Mouse (Mus musculus): ENCODE results near the gene Mbd5. TPM values are rescaled to one million over a fixed set of nuclear protein-coding genes. Genes with fewer than 3 reads are reported as not detected.

The Mbd5 gene
- total and polyA plus RNA-seq, 2 experiments from 2014 or later: 25.1 to 27.7 TPM

- Histone ChIP-seq H3K4me2 (ENCODE audit: low read depth, low read length, poor library complexity, severe bottlenecking) (no peak overlapping the region), H3K9ac (replicated peaks; ENCODE audit: low read length, poor library complexity, severe bottlenecking) (no peak overlapping the region), H3K4me1 (ENCODE audit: insufficient read depth, low read length) (no peaks in the 10 kb centered on the region), H3K9me3 (ENCODE audit: low read length) (no peaks in the 10 kb centered on the region), H3K4me3 (ENCODE audit: low read depth, low read length) (no peak overlapping the region), H3K36me3 (ENCODE audit: insufficient read depth, low read length) (no peaks in the 10 kb centered on the region), H3K27ac (ENCODE audit: low read depth, low read length) (no peak overlapping the region), H3K27me3 (ENCODE audit: insufficient read depth, low read length) (no peaks in the 10 kb centered on the region)
- TF ChIP-seq CTCF (IDR thresholded peaks at IDR 0.05): no peak
- peak; percentile 57 for DNase-seq (ENCODE audit: low spot score)
- peak; percentile 63; the same call in 1 of the 2 replicates for ATAC-seq (ENCODE audit: low FRiP score)
- WGBS: 19% methylated on average over 11 of the region's 11 CpGs
These were observed 323.1 kb downstream of the Mbd5 start for GRCm38 (mm10) chr2:49272295-49272967.

GRCm38 (mm10) chr2:49276017-49276722 lies 326.9 kb downstream of the Mbd5 start:
- peaks cover 8% of the 10 kb centered on the region; the same call in 1 of the 2 replicates for H3K36me3 ChIP-seq (ENCODE audit: insufficient read depth, low read length)
- no peaks in the 10 kb centered on the region for H3K4me1 ChIP-seq (ENCODE audit: insufficient read depth, low read length)
- no peaks in the 10 kb centered on the region for H3K27me3 ChIP-seq (ENCODE audit: insufficient read depth, low read length)
- 96% methylated on average over 4 of the region's 4 CpGs for WGBS
- DNase-seq (ENCODE audit: low spot score) (no peak), ATAC-seq (ENCODE audit: low FRiP score) (no peak)
- no peak for TF ChIP-seq CTCF (IDR thresholded peaks at IDR 0.05)
- no peak overlapping the region for H3K4me2 ChIP-seq (ENCODE audit: low read depth, low read length, poor library complexity, severe bottlenecking)
- H3K4me3 ChIP-seq (ENCODE audit: low read depth, low read length): no peak overlapping the region
- no peak overlapping the region for H3K9ac ChIP-seq (replicated peaks; ENCODE audit: low read length, poor library complexity, severe bottlenecking)
- H3K27ac ChIP-seq (ENCODE audit: low read depth, low read length): no peak overlapping the region
- no peaks in the 10 kb centered on the region for H3K9me3 ChIP-seq (ENCODE audit: low read length)

DNA sequence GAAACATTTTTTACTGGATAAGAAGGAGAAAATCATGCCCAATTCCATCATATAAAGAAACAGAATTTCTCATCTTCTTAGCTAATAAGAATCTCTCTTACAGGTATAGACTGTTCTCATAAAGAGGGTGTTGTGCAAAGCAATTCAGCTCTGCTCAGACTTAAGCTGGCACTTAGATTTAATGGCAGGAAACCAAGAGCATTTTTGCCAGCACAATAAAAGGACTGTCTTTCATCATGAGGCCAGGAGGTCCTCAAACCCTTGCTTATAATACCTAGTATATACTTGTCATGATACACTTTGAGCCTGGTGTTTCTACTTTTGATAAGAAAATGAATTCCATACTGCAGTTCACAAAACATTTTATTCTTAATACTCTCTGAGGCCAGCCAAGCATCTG lies 331.2 kb downstream of the Mbd5 start:
- Histone ChIP-seq H3K9me3 (ENCODE audit: low read length) (no peaks in the 10 kb centered on the region), H3K27ac (ENCODE audit: low read depth, low read length) (no peak overlapping the region), H3K4me2 (ENCODE audit: low read depth, low read length, poor library complexity, severe bottlenecking) (no peak overlapping the region), H3K4me3 (ENCODE audit: low read depth, low read length) (no peak overlapping the region), H3K4me1 (ENCODE audit: insufficient read depth, low read length) (no peaks in the 10 kb centered on the region), H3K9ac (replicated peaks; ENCODE audit: low read length, poor library complexity, severe bottlenecking) (no peak overlapping the region), H3K36me3 (ENCODE audit: insufficient read depth, low read length) (peaks cover 8% of the 10 kb centered on the region; the same call in 1 of the 2 replicates), H3K27me3 (ENCODE audit: insufficient read depth, low read length) (no peaks in the 10 kb centered on the region)
- no peak for ATAC-seq (ENCODE audit: low FRiP score)
- no peak for TF ChIP-seq CTCF (IDR thresholded peaks at IDR 0.05)
- DNase-seq (ENCODE audit: low spot score): no peak

GRCm38 (mm10) chr2:49283583-49283982 lies 334.3 kb downstream of the Mbd5 start:
- DNase-seq (ENCODE audit: low spot score) (no peak), ATAC-seq (ENCODE audit: low FRiP score) (no peak)
- H3K9ac ChIP-seq (replicated peaks; ENCODE audit: low read length, poor library complexity, severe bottlenecking): no peak overlapping the region
- H3K9me3 ChIP-seq (ENCODE audit: low read length): no peaks in the 10 kb centered on the region
- H3K27ac ChIP-seq (ENCODE audit: low read depth, low read length): no peak overlapping the region
- no peak overlapping the region for H3K4me2 ChIP-seq (ENCODE audit: low read depth, low read length, poor library complexity, severe bottlenecking)
- no peaks in the 10 kb centered on the region for H3K4me1 ChIP-seq (ENCODE audit: insufficient read depth, low read length)
- peaks cover 7% of the 10 kb centered on the region; the same call in 1 of the 2 replicates for H3K36me3 ChIP-seq (ENCODE audit: insufficient read depth, low read length)
- TF ChIP-seq CTCF (IDR thresholded peaks at IDR 0.05): no peak
- no peaks in the 10 kb centered on the region for H3K27me3 ChIP-seq (ENCODE audit: insufficient read depth, low read length)
- H3K4me3 ChIP-seq (ENCODE audit: low read depth, low read length): no peak overlapping the region

GRCm38 (mm10) chr2:49286965-49287364 lies 337.7 kb downstream of the Mbd5 start:
- H3K4me3 ChIP-seq (ENCODE audit: low read depth, low read length): no peak overlapping the region
- 7% methylated on average over 1 of the region's 1 CpGs for WGBS
- DNase-seq (ENCODE audit: low spot score): no peak

DNA sequence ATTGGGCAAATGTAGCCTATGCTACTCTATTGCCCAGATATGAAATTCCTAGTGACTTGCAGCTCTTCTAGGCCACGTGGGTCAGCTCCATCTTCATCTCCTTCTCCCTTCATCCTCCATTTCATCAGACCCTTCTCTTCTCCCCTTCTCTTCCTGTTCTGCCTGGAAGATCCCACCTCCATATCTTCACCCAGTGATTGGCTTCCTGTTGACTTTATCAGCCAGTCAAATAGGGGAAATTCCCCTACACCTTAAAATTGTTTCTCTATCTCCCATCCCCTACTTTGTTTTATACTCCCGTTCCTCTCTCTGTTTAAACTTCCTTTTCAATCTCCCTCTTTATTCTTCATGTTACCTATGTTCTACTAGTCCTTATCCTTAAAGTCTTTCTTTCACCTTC lies 342.4 kb downstream of the Mbd5 start:
- no peak for TF ChIP-seq CTCF (IDR thresholded peaks at IDR 0.05)
- WGBS: 89% methylated on average over 2 of the region's 2 CpGs

More at GRCm38 (mm10) chr2:49286965-49287364, 337.7 kb downstream of the Mbd5 start:
- Histone ChIP-seq H3K4me2 (ENCODE audit: low read depth, low read length, poor library complexity, severe bottlenecking) (no peak overlapping the region), H3K9ac (replicated peaks; ENCODE audit: low read length, poor library complexity, severe bottlenecking) (no peak overlapping the region), H3K36me3 (ENCODE audit: insufficient read depth, low read length) (no peaks in the 10 kb centered on the region), H3K27me3 (ENCODE audit: insufficient read depth, low read length) (no peaks in the 10 kb centered on the region), H3K4me1 (ENCODE audit: insufficient read depth, low read length) (no peaks in the 10 kb centered on the region), H3K9me3 (ENCODE audit: low read length) (no peaks in the 10 kb centered on the region), H3K27ac (ENCODE audit: low read depth, low read length) (no peak overlapping the region)
- no peak for ATAC-seq (ENCODE audit: low FRiP score)
- TF ChIP-seq CTCF (IDR thresholded peaks at IDR 0.05): no peak

More for the DNA sequence above, 342.4 kb downstream of the Mbd5 start:
- Histone ChIP-seq H3K9ac (replicated peaks; ENCODE audit: low read length, poor library complexity, severe bottlenecking) (no peak overlapping the region), H3K27ac (ENCODE audit: low read depth, low read length) (no peak overlapping the region), H3K4me1 (ENCODE audit: insufficient read depth, low read length) (no peaks in the 10 kb centered on the region), H3K36me3 (ENCODE audit: insufficient read depth, low read length) (no peaks in the 10 kb centered on the region), H3K4me2 (ENCODE audit: low read depth, low read length, poor library complexity, severe bottlenecking) (no peak overlapping the region), H3K27me3 (ENCODE audit: insufficient read depth, low read length) (no peaks in the 10 kb centered on the region), H3K4me3 (ENCODE audit: low read depth, low read length) (no peak overlapping the region), H3K9me3 (ENCODE audit: low read length) (no peaks in the 10 kb centered on the region)
- ATAC-seq (ENCODE audit: low FRiP score): no peak
- no peak for DNase-seq (ENCODE audit: low spot score)

Data from midbrain, postnatal 0 days (tissue).